Mouse (Mus musculus): ENCODE data around the gene Anp32e.
"Not testable (repeated sequence)": the region's sequence is repeated elsewhere in the genome, so short reads cannot be mapped to it uniquely, and the experiment has no call there.

The Anp32e gene

GRCm38 (mm10) chr3:95944742-95945141, 15.7 kb downstream of the Anp32e start:
- DNase-seq: no peak

GRCm38 (mm10) chr3:95945731-95946240, 16.7 kb downstream of the Anp32e start:
- no peak for DNase-seq

GRCm38 (mm10) chr3:95948325-95948724, 19.3 kb downstream of the Anp32e start:
- DNase-seq: no peak

GRCm38 (mm10) chr3:95950763-95951551, 21.9 kb downstream of the Anp32e start:
- DNase-seq: peak; percentile 92

- not testable (repeated sequence) for DNase-seq
These were observed 22.5 kb downstream of the Anp32e start for GRCm38 (mm10) chr3:95951566-95951965.

GRCm38 (mm10) chr3:95953023-95953422, 24.0 kb downstream of the Anp32e start:
- no peak for DNase-seq

- no peak for DNase-seq
These were observed 24.5 kb downstream of the Anp32e start for GRCm38 (mm10) chr3:95953522-95953921.

GRCm38 (mm10) chr3:95954648-95955173, 25.7 kb downstream of the Anp32e start:
- not testable (repeated sequence) for DNase-seq

GRCm38 (mm10) chr3:95955318-95955717, 26.3 kb downstream of the Anp32e start:
- DNase-seq: no peak

GRCm38 (mm10) chr3:95957359-95958148, 28.5 kb downstream of the Anp32e start:
- DNase-seq: no peak

- peak; percentile 42 for DNase-seq
These were observed 30.0 kb downstream of the Anp32e start for GRCm38 (mm10) chr3:95959082-95959481.

GRCm38 (mm10) chr3:95959807-95960206, 30.8 kb downstream of the Anp32e start:
- no peak for DNase-seq

- not testable (repeated sequence) for DNase-seq
These were observed 33.1 kb downstream of the Anp32e start for GRCm38 (mm10) chr3:95962182-95962581.

GRCm38 (mm10) chr3:95963230-95963629, 34.2 kb downstream of the Anp32e start:
- no peak for DNase-seq

- peak; percentile 71 for DNase-seq
These were observed 34.6 kb downstream of the Anp32e start for GRCm38 (mm10) chr3:95963681-95964080.

GRCm38 (mm10) chr3:95965518-95966451, 36.7 kb downstream of the Anp32e start:
- peak; percentile 59 for DNase-seq

GRCm38 (mm10) chr3:95969277-95969676, 40.2 kb downstream of the Anp32e start:
- no peak for DNase-seq

GRCm38 (mm10) chr3:95970661-95971060, 41.6 kb downstream of the Anp32e start:
- DNase-seq: not testable (repeated sequence)

- peak; percentile 33 for DNase-seq
These were observed 43.3 kb downstream of the Anp32e start for GRCm38 (mm10) chr3:95972251-95972872.

- DNase-seq: peak; percentile 87
These were observed 44.0 kb downstream of the Anp32e start for GRCm38 (mm10) chr3:95972873-95973634.

- no peak for DNase-seq
These were observed 48.0 kb downstream of the Anp32e start for GRCm38 (mm10) chr3:95977079-95977478.
